Mouse (Mus musculus): Measurements from ENCODE around the gene Rap1gap. TPM values are rescaled to one million over a fixed set of nuclear protein-coding genes. Genes with fewer than 3 reads are reported as not detected.

Gene Rap1gap
- total RNA-seq, 2 experiments from 2014 or later = 5.3 to 5.6 TPM

DNA sequence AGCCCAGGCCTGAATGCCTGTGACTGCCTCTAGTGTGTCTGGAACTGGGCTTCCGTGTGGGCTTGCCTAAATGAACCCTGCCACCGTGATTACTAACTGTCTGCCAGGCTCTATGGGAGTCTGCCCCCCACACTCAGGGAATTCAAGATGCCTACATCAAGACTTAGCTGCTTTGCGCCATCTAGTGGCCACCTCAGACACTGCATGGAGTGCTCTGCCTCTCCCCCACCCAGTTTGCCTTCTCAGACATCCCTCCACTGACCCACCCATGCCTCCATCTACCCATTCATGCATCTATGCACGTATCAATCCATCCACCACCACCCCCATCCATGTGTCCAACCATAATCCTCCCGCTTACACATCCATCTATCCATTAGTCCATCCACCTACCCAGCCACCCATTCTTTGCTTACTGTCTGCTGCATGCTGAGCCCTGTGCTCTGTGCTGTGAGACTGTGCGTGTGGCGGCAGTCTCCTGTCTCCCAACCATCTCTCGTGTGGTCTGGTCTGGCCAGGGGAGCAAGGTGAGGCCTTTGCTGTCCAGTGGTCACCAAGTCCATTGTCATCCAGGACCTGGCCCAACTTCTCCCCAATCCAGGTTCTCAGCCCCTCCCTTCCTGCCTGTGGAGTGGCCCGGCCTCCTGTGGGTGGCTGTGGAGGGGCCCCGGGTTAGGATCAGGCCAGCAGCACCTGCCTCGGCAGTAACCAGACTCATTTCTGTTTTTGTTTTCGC lies 58.3 kb downstream of the Rap1gap start:
- peak; percentile 81 for DNase-seq

DNA sequence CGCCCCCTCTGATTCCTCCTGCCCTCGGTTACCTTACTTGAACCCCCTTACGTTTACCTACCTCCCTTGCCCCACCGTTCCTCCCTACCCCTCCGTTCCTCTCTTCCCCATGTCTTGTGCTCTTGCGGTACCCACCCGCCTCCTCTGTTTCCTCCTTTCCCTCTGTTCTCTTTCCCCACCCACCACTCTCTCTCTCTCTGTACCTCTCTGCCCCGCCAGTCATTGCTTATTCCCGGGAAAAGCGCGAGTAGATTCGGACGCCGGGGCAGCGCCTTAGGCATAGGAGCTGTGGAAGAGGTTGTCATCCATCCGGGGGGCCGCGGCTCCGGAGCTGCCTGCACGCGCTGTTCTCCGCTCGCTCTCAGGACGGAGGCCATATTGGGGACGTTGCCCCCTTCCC lies 59.0 kb downstream of the Rap1gap start:
- DNase-seq = no peak

DNA sequence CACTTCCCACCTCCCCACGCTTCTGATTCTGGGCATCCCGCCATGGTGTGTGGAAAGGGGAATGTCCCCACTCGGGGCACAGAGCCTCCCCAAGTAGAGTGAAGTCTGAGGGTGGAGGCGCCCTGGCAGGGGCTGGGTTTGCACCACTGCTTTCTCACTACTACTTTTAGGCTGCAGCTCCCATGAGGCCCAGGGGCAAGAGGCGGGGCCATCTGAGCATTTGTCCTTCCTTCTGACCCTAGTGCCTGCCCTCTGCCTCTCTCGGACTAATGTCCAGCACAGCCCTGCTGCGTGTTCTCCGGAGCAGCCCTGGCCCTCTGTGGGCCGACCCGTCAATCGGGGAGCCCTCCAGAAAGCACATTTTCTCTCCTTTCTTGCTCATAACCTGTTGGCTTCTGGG lies 59.7 kb downstream of the Rap1gap start:
- DNase-seq = no peak

DNA sequence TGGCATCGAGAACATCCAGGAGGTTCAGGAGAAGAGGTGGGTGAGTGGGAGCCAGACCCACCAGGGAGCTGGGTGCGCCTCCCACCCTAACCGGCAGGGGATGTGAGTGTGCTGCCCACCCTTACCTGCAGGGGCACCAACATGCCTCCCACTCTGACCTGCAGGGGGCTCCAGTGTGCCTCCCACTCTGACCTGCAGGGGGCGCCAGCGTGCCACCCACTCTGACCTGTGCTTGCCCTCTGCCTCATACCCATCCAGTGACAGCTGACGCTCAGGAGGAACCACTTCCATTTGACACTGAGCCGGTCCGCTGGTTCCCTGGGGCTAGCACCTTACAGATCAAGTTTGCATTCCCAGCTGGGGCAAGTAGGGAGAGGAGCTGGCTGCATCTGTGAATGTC lies 60.2 kb downstream of the Rap1gap start:
- DNase-seq = peak; percentile 72

DNA sequence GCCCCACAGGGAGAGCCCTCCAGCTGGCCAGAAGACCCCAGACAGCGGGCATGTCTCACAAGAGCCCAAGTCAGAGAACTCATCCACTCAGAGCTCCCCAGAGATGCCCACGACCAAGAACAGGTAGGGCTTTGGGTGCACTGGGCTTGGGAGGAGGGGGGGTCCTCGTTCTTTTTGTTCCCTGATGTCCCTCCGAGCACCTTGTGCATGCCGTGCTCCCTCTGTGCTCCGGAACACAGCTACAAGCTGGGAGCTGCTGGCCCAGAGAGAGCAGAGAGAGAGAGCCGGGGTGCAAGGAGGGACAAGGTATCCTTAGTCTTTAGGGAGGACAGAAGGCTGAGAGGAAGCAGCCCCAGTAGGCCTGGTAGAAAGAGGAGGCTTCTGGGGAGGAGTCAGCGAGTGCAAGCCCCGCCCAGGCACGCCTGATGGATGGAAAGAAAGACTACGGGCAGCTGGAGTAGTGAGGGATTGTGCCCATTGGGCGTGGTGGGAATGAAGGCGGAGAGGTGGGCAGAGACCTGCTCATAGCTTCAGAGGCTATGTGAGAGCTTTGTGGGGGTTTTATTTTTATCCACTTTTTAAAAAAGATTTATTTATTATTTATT lies 61.1 kb downstream of the Rap1gap start:
- no peak for DNase-seq

DNA sequence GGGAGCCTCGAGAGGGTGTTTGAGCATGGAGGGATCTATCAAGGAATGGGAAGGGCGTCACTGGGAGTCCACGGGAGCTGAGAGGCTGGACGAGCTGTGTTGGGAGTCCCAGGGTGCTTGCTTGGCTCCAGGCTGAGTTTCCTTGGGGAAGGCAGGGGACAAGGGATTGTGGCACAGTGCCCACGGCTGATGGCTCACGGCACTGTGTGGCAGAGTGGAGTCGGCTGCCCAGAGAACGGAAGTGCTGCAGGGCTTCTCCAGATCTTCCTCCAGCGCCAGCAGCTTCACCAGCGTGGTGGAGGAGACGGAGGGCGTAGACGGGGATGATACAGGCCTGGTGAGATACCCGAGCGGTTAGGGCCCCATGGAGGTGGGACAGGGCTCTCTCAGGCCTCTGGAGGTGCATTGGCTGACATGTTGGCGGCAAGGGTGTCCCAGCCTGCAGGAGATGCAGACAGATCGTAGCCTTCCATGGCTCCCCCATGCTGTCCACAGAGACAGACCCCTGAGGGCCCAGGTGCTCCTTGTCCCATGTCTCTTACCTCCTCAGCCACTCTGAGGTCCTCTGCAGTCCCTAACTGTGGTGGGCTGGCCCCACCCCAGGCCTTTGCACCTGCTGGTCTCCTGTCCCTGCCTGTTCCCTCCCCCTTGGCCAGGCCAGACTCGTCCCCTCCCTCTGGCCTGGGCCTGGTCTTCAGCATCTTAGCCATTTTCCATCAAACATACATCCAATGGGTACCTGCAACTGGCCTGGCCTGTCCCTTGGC lies 62.4 kb downstream of the Rap1gap start:
- no peak for DNase-seq

DNA sequence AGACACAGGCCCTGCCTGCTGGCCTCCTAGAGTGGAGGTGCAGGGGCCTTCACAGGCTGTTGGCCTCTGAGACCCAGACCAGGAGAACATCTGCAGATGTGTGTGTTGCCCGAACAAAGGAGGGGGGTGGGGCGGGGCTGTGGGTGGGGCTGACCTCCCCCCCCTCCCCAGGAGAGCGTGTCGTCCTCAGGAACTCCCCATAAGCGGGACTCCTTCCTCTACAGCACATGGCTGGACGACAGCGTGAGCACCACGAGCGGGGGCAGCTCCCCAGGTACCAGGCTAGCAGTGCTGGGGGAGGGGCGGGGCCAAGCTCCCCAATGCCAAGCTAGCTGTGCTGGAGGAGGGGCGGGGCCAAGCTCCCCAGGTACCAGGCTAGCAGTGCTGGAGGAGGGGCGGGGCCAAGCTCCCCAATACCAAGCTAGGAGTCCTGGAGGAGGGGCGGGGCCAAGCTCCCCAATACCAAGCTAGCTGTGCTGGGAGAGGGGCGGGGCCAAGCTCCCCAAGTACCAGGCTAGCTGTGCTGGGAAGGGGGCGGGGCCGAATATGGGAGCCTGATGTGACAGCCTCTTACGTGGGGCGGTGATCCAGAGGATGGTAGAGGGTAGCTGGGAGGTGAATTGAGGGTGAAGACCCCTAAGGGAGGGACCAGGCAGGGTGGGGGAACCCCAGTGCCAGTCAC lies 63.1 kb downstream of the Rap1gap start:
- DNase-seq = no peak

DNA sequence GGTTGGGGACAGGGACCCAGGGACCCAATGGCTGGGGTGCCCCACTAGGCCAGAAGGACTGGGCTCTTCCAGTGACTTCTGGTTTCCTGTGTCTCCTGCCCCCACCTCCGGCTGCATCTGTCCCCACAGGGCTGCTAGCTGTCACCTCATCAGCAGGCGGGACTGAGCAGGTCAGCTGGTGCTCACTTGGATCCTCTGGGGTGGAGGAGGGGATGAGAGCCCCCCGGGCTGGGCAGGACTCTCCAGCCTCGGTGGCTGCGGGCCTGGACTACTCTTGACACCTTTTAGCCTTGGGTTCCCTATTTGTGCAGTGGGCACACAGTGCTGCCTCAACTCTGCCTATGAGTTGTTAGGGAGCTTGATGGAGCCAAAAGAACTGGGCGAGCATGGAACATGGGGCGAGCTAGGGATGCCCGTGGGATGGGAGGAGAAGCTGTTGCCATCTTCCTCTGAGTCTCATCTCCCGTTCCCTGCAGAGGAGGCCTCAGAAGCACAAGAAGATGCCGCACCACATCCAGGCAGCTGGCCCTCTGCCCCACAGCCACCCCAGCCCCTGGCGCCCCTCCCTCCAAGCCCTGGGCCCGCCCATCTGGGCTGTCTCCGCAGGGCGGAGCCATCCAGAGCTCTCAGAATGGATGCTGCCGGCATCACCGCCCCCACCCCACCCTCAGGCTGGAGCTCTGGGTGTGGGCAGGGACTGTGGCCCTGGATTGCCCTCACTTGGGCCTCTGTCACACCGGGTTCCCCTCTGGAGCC lies 64.1 kb downstream of the Rap1gap start:
- DNase-seq = peak; percentile 39

DNA sequence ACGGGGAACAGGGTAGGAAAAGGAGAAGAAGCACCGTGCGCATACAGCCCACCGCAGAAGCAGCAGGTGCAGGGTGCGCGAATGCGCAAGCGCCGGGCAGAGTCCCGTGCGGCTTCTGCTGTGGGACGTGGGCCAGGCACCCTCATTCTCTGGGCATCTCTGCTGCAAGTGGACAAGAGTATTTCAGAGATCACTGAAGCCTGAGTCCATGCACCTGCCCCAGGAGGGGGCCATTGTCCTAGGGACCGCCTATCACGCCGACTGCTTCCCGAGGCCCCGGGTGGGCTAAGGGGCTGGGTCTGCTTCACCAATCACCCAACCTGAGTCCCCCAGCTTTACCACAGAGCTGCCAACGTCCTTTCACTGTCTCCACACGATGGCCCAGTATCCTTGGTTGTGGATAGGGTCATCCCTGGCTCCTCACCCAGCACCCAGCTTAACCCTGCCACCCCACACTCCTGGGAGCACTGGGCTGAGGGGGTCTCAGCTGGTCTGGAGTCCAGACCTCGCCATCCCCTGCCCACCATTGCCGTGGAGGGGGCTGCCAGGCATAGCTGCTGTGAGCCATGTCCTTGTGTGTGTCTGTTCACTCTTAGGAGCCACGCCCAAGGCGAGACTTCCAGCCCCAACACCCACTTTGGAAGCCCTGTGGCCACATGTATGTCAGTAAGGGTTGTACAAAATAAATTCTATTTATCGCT lies 64.8 kb downstream of the Rap1gap start:
- DNase-seq = no peak

DNA sequence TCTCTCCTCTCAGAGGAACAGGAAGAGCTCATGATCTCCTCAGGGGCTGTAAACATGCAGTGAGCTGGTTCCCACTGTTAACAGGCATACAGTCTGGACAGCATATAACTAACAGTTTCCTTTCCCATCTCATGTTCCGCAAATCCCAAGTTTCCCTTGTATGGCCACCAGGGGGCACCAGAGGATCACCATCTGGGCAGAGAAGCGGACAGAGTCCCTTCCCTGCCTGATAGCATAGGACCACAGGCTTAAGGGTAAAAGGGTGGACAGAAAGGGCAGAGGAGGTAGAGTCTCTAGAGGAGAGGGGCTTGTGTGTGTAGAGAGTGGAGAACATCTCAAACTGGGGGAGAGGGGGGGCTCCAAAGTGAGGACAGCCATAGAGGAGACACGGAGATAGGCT lies 65.6 kb downstream of the Rap1gap start:
- DNase-seq = peak; percentile 92

DNA sequence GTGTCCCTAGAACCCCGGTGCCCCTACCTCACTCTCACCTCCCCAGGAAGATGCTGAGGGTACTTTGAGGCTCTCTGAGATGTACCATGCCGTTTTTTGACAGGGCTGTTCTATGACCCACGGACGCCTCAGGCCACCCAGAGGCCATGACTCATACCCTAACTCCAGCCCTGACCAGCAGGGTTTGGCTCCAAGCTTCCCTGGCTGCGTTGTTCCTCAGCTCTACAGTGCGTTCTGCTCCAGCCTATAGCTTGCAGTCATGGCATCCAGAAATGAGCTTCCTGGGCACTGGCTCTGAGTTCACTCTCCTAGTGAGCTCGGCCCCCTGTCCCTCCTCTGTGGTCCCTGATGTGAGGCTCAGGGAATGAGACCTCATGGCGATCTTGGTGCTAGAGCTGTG lies 66.2 kb downstream of the Rap1gap start:
- DNase-seq = no peak

DNA sequence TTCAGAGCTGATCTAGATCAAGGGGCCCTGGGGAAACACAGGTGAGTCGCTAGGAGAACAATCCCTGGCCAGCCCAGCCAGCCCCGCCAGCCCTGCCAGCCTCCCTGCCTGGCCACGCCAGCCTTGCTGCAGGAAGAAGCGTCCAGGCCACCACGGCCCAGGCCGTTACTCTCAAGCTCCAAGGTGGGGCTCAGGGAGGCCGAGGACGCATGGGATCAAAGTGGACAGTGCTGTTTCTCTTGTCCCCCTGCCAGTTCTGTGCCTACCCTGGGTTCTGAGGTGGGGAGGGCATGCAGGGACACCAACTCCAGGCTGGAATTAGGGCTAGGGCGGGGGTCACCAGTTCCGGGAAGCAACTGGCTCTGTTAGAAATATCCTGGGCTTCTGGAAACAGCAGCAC lies 67.4 kb downstream of the Rap1gap start:
- no peak for DNase-seq

DNA sequence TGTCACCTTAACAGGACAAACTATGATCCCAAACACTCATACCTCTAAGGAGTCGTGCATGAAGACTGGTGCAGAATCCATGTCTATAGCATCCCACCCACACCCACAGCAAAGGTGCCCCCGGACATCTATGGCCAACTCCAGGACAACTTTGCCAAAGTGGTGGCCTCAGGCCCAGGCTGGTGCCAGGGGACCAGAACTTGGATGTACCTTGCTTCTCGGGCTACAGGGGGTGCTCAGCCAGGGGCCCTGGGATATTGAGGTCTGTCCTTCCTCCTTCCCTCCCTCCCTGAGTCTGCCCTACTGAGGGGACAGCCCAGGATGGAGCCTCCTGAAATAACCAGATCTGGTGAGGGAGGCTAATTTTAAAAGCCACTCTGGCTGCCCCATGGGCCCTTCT lies 67.8 kb downstream of the Rap1gap start:
- no peak for DNase-seq

DNA sequence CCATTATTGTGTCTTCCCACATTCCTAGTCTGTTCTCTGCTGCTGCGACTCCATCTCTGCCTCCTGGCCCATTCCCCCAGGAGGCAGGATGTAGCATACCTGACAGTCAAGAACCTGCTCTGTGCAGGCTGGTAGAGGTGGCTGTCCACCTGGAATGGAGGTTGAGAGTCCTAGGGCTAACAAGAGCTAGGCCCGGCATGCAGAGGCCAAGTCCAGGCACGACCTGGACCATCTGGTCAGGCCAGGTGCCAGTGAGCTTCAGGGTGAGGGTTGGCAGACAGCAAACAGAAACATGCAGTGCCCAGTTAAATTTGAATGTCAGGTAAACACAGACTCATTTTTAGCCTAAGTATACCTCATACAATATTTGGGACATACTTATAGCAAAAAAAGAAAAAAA lies 68.4 kb downstream of the Rap1gap start:
- DNase-seq = no peak

DNA sequence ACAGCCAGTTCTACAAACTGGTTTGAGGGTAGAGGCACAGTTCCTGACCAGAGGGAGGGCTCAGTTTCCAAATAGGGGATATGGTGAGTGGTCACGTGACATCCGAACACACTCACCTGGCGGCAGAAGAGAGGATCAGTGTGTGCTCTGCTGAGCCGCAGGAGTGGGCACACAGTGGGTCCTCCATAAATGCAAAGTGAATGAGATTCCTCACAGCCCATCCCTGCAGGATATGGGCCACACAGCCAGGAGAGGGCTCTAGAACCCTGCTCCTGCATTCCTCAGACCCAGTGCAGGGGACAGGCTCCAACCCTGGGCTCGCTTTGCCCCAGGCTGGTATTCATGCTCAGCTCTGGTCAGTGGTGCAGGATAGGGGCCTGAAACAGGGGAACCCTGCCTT lies 68.9 kb downstream of the Rap1gap start:
- no peak for DNase-seq

DNA sequence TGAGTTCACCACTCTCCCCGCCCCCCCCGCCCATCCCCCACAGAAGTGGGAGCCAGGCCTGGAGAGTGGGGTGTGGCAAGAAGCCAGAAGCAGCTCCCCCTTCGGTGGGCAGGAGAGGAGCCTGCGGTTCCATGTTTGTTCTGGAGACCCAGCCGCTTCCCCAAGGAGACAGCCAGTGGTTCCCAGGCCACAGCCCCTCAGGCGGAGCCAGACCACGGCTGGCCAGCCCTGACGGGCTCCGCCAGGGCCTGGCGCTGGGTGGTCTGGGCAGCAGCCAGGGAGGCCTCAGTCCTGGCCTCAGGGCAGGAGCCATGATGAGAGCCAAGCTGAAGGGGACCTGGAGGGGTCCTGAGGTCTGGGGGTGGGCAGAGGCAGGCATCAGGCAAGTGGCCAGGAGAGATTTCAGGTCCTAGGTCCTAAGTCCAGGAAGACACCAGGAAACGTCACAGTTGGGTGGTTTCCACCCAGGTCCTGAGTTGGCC lies 71.7 kb downstream of the Rap1gap start:
- no peak for DNase-seq

DNA sequence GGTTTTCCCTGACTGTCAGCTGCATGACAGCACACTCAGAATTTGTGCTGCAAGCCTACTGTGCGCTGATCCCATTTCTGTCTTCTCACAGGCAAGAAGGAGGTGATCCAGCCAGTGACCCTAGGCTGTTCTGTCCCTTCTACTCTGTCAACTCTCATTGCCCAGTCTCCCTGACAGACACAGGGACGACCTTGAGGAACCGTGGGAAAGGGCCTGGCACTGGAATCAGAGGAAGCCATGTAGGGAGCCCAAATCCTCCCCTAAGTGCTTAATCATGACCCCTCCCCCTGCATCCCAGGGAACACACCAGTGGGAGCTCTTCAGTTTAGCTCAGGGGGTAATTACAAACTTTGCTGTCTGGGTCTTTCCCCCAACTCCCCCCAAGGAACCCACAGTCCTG lies 73.2 kb downstream of the Rap1gap start:
- DNase-seq = no peak

DNA sequence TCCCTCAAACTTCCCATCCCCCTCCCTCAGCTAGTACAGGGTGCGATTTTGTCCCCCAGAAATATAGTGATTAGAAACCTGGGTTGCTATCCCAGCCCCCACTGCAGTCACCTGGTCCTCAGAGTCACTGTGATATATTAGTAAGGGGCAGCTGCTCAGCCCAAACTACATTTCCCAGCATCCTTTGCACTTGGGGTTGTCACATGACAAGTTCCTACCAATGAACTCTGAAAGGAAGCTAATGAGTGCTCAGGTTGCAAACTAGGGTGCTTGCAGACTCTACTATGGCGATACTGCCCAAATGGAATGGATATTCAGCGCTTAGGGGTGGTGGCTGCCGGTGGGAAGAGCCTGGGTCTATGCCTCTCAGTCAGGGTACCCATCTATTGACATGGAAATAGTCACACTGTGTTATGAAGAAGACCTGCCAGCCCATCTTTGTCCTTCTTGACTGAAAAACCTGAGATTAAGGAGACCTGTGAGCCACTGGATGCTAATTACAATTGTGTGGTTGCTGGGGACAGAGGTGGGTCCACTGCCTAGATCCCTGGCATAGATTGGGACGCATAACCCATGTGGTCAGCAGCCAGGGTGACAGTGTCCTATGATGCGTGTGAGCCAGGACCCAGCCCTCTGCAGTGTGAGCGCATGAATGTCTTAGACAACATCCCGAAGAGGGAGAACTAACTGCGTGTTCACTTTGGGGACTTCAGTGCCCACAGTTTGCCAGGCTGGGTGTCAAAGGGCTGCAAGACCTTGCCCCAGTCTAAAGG lies 74.8 kb downstream of the Rap1gap start:
- no peak for DNase-seq

DNA sequence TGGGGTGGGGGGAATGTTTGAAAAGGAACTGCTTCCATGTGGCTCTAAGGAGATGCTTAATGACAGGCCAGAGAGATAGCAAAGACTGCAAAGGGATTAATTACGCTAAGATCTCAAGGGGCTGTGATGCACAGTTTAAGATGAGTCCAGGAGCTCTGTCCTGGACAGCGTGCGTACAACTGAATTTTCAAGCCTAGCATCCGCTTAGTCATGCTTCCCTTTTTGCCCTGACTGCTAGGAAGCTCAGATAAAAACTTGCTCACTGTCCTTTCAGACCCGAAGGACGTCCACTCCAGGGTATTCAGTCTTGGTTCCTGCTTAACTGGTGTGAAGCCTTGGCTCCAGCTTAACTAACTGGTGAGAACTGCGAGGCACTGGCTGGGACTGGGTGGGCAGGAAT lies 75.8 kb downstream of the Rap1gap start:
- DNase-seq = no peak

DNA sequence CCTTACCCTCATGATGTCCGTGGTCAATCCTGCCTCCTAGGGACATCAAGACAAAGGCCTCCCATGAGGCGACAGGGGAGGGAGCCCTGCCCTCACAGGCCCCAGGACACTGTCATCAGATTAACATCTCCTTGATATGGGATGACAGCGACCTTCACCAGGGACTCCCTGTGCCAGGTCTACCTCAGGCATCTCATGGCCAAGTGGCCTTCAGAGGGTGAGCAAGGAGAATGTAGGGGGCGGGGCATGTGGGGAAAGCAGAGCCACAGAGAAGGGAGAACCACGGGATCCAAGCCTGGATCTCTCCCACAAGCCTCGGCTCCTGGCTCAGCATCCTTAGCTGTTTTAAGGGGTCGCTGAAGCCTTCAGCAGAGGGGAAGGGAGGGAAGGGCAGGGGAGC lies 79.3 kb downstream of the Rap1gap start:
- no peak for DNase-seq
